Mouse (Mus musculus) heart, adult 8-10 months (tissue): Measurements from ENCODE around the gene Ly6g5c. TPM values are rescaled to one million over a fixed set of nuclear protein-coding genes. Genes with fewer than 3 reads are reported as not detected.

Source experiments
- DNase-seq: peaks from one replicate; pipeline ENCODE4 v3.0.0; 2022; ENCODE audit warnings: low spot score
- total RNA-seq, 4 experiments: library from RNA; stranded (reverse); gene quantifications; 2 replicates each; pipeline ENCODE4 v1.2.4; 2022

Gene Ly6g5c
- total RNA-seq, 4 experiments from 2014 or later, result not detected

DNA sequence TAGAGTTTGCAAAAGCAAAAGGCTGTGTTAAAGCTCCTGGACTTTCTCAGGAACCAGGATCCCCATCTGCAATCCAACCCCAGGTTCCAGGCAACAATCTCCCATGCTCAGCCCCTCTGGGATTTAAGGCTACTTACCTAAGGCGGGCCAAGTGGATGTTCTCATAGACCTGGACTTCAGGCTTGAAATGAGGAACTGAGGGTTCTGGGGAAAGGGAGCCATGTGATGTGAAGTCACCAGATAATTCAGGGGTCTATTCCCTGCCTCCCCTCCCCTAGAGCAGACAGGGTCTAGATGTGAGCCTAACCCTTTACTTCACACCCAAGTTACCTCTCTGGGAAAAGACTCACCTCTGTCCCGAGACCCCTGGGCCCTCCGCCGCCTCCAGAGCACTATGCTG lies 27.4 kb upstream of the Ly6g5c start:
- no peak for DNase-seq

GRCm38 (mm10) chr17:35082841-35083576 lies 25.1 kb upstream of the Ly6g5c start:
- no peak for DNase-seq

GRCm38 (mm10) chr17:35083929-35084497 lies 24.1 kb upstream of the Ly6g5c start:
- no peak for DNase-seq

- no peak for DNase-seq
These were observed 22.7 kb upstream of the Ly6g5c start, which contains the start of gene Ly6g6f for GRCm38 (mm10) chr17:35085208-35085865. TSS of gene Ly6g6f (minus strand) at chr17:35085610.

DNA sequence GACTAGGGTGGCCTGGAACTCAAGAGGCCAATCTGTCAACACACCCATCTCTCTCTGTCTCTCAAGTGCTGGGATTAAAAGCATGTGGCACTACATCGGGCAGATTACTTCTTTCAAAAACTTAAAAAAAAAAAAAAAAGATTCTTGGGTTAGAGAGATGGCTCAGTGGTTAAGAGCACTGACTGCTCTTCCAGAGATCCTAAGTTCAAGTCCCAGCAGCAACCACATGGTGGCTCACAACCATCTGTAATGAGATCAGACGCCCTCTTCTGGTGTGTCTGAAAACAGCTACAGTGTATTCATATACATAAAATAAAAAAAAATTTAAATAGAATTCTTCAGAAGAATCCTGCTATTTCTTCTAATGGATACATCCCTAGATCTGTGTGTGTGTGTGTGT lies 19.9 kb upstream of the Ly6g5c start:
- DNase-seq, result no peak

GRCm38 (mm10) chr17:35088825-35089644 lies 19.0 kb upstream of the Ly6g5c start, which contains the start of gene Abhd16a:
TSS of gene Abhd16a (plus strand) at chr17:35089263.
- peak; percentile 92 for DNase-seq

GRCm38 (mm10) chr17:35090166-35090932 lies 17.7 kb upstream of the Ly6g5c start:
- no peak for DNase-seq

DNA sequence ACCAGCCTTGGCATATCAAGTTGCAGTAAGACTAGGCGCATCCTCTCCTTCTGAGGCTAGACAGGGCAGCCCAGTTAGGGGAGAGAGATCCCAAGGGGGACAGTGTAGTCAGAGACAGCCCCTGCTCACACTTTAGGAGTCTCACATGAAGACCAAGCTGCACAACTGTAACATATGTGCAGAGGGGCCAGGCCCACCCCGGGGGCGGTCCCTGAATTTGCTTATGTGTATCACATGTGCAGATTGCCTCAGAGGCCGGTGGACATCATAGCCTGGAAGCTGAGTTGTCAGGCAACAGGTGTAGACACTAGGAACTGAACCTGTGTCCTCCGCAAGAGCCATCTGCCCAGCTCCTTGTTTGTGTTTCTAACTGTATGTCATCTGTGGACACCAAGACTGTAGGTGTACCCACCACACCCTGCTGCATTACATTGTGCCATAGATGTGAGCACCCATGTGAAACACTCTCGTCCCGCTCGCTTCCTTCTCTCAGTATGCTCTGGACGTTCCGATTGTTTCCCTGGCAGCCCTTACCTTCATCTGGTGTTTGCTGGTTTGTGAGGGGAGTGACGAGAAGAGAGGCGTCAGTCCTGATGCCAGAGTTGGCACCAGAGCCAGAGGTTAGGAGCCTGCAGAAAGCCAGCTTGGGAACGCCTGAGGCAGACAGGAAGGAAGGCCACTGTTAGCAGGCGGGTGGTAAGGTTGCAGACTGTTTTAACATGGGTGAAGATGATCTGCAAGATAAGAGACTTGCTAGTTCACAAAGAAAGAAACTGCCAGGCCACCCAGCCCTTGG lies 15.5 kb upstream of the Ly6g5c start:
- DNase-seq, result no peak

DNA sequence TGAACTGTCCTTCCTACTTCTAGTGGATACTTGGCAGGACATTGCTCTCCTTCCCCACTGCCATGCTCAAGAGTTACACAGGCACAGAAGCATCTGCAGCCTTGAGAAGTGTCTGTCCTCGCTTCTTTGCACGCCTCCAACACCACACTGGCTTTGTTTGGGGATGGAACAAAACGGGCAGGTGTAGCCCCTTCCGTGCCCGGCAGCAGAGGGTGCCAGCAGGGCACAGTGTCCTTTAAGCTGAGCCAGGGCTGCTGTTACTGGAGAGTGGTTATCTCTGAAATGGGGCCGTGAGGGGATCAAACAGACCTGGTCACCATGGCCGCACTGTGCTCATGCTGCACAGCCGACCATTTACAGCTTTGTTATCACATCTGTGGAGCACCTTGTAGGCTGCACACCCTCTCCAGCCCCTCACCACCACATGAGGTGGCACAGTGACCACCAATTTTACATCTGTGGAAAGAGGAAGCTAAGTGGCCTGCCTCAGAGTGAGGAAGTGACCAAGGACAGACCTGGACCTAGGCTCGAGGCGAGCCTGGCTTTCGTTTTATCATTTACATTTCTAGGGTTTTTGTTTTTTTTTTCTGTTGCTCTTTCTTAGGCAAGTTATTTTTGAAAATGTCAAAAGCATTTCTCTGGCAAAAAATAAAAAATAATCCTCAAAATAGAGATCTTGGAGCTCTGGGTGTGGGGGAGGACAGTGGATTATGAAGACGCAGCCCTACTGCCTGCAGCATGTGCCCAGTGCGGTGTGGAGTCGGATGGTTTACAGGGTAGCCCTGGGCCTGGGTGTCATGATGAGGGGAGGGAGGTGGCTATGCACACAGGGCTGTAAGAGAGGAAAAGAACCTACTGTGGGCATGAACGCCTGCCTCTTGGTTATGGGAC lies 13.4 kb upstream of the Ly6g5c start:
- no peak for DNase-seq

DNA sequence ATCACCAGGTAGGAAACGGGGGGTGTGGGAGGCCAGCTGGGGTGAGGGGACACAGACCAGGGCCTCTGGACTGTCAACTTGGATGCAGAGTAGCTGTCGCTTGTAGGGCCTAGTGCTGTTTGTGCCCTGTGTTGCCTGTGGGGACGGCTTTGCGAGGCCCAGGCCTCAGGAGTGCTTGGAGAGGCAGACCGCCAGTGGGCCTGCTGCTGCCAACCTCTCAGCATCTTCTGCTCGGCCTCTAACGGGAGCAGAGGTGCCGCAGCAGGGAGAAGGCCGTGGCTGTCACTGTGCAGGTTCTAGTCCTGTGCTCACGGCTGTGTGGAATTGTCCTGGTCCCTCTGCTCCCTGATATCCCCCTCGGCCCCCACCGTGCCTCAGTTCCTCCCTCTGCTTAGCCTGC lies 11.5 kb upstream of the Ly6g5c start:
- no peak for DNase-seq

DNA sequence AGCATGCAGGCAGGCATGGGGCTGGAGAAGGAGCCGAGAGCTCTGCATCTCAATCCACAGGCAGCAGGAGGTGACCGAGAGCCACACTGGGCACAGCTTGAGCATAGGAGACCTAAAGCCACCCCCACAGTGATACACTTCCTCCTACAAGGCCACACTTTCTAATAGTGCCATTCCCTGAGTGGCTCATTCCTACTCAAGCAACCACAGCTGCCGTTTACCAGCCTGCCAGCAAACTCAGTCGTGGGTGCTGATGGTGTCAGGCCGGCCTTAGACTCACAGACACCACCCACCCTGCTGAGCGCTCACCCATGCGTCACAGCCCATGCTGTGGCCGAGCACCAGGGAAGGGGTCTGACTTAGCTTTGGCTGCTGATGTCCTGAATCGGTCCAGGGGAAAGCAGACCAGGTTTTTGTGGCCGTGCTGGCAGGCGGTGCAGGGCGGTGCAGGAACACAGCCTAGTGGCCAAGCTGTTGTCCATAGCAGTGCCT lies 10.9 kb upstream of the Ly6g5c start:
- DNase-seq, result no peak

GRCm38 (mm10) chr17:35100196-35100765 lies 7.8 kb upstream of the Ly6g5c start:
- DNase-seq, result no peak

DNA sequence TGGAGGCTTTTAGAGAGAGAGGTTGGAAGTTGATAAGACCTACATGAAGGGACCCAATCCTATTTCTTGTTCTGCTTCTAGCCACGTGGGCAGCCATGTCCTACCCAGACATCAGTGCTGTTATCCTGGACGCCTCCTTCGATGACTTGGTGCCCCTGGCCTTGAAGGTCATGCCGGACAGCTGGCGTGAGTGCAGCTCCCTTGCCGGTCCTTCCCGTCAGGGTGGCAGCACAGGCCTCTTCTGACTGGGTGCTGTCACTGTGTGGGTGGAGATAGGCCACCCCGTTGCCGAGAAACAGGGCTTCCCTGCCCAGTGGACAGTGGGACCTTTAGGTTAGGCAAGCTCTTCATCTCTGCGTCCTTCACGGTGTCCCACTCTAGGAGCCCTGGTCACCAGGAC lies 6.9 kb upstream of the Ly6g5c start:
- DNase-seq, result no peak

DNA sequence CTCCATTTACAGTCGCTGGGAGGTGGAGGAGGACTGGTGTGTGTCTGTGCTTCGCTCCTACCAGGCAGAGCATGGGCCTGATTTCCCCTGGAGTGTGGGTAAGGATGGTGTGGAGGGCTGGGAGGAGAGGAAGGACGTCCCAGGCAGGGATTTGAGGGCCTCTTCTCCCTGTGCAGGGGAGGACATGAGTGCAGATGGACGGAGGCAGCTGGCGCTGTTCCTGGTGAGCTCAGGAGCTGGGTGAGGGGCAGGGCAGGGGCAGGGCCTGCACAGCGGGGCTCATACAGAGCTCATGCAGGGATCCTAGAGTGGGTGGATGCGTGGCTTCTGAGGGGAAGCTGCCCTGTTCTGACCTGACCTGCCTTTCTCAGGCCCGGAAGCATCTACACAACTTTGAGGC lies 5.8 kb upstream of the Ly6g5c start:
- no peak for DNase-seq

DNA sequence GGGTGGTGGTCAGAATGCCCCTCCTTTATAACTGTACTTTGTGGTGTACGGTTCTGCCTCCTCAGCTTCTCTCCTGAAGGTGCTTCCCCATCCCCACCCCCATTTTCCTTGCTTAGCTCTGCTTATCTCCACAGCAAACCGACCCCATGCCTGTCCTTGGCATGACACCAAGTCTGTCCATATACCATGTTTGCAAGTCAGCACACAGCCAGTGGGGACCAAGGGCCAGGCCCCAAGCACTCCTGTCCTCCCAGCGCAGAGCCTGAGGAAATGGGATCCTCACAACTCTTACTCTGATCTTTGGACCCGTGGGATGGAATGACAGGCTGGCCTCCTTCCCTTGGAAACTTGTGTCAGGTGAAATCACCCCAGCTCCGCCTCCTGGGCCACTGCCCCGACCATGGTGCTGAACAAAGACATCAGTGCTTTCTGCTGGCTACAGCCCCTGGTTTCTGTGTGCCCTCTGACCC lies 4.8 kb upstream of the Ly6g5c start:
- DNase-seq, result no peak

DNA sequence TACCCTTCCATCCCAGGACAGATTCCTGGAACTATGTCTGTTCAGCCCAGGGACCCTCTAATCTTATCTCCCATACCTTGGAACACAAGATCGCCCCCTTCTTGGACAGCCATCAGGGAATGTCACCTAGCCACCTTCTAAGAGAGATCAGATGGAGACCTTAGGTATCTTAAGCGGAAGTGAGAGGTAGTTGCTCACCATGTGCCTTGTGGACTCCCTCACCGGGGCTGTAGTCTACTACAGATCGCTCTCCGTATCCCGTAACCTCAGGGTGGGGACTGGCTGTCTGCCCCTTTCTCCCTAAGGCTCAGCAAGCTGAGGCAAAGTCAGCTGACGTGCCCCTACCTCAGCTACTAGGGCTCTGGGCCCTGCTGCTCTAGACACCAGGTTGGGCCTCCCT lies 4.0 kb upstream of the Ly6g5c start:
- DNase-seq, result no peak

GRCm38 (mm10) chr17:35104754-35105153 lies 3.3 kb upstream of the Ly6g5c start:
- DNase-seq, result no peak

GRCm38 (mm10) chr17:35105740-35106389 lies 2.2 kb upstream of the Ly6g5c start:
- no peak for DNase-seq
